Mouse (Mus musculus): ENCODE data around the gene Srms. TPM values are rescaled to one million over a fixed set of nuclear protein-coding genes. Genes with fewer than 3 reads are reported as not detected.

Srms gene
- polyA plus RNA-seq, 1 experiment: not detected

- H3K4me3 ChIP-seq (ENCODE audit: low read depth, low read length): no peak overlapping the region; the same call in 1 of the 2 replicates
- no peak overlapping the region for H3K9ac ChIP-seq (ENCODE audit: low read depth, poor library complexity, severe bottlenecking)
- H3K9me3 ChIP-seq (replicated peaks; ENCODE audit: control insufficient read depth, insufficient read depth, low read length, poor library complexity, severe bottlenecking): no peaks in the 10 kb centered on the region
- no peak overlapping the region for H3K27ac ChIP-seq (ENCODE audit: insufficient read depth, low read length)
- H3K36me3 ChIP-seq (ENCODE audit: control insufficient read depth, insufficient read depth, low read length, poor library complexity, severe bottlenecking): no peaks in the 10 kb centered on the region
- TF ChIP-seq EP300 (IDR thresholded peaks at IDR 0.05; ENCODE audit: insufficient read depth, low read depth, low read length): no peak
- TF ChIP-seq CTCF (IDR thresholded peaks at IDR 0.05; ENCODE audit: low read depth, low read length): no peak
- no peak for TF ChIP-seq POLR2A (IDR thresholded peaks at IDR 0.05; ENCODE audit: insufficient read depth, low read length)
- H3K4me1 ChIP-seq (ENCODE audit: control insufficient read depth, insufficient read depth, low read length): no peaks in the 10 kb centered on the region
- no peaks in the 10 kb centered on the region for H3K27me3 ChIP-seq (ENCODE audit: control insufficient read depth, insufficient read depth, low read length, poor library complexity, severe bottlenecking)
Measured at GRCm38 (mm10) chr2:181157180-181157579, 55.8 kb downstream of the Srms start.

DNA sequence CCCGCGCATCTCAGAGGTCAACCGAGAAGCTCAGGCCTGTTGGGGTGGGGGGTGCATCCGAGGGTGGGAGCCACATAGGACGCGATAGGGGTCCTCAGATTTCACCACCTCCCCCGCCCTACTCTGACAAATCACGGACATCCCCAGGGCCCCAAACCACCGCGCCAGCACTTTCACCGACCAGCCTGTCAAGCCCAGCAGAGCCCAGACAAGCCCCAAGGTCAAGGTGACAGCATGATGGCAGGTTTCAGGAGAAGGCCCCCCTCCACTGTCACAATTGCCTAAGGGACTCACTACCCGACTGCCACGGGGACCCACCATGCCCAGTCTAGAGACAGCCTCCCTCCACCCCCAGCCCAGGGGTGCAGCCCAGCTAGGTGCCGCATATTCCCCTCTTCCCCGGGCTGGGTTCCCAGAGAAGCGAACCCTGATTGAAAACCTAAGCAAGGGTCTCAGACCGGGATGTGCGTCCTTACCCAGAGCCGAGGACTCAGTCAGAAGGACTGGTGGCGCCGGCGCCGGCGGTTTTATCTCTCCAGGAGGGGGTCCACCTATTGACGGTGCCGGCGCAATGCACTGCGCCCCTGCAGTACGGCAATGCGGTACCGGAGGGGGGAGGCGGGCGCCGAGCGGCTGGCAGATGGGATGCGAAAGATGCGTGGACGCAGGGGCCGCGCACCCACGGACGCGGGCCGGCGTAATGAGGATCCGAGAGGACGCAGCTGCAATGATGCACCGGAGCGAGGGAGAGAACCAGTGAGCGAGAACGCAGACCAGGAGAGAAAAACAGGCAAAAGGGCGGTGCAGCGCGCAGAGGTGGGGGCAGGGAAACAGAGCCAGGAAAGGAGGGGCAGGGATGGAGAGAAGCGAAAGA, 56.5 kb downstream of the Srms start, which contains the start of gene Eef1a2:
TSS of gene Eef1a2 (minus strand) at position 767 of the 874 bp plus-strand sequence.
- Histone ChIP-seq H3K27ac (ENCODE audit: insufficient read depth, low read length) (no peak within 1 kb of the TSS), H3K36me3 (ENCODE audit: control insufficient read depth, insufficient read depth, low read length, poor library complexity, severe bottlenecking) (no peaks in the 10 kb centered on the region), H3K9ac (ENCODE audit: low read depth, poor library complexity, severe bottlenecking) (peak within 1 kb of the TSS; percentile 15; the same call in 1 of the 2 replicates), H3K27me3 (ENCODE audit: control insufficient read depth, insufficient read depth, low read length, poor library complexity, severe bottlenecking) (no peaks in the 10 kb centered on the region), H3K4me1 (ENCODE audit: control insufficient read depth, insufficient read depth, low read length) (no peaks in the 10 kb centered on the region), H3K4me3 (ENCODE audit: low read depth, low read length) (peak within 1 kb of the TSS; percentile 71), H3K9me3 (replicated peaks; ENCODE audit: control insufficient read depth, insufficient read depth, low read length, poor library complexity, severe bottlenecking) (no peaks in the 10 kb centered on the region)
- TF ChIP-seq CTCF (IDR thresholded peaks at IDR 0.05; ENCODE audit: low read depth, low read length): no peak
- TF ChIP-seq EP300 (IDR thresholded peaks at IDR 0.05; ENCODE audit: insufficient read depth, low read depth, low read length): no peak
- TF ChIP-seq POLR2A (IDR thresholded peaks at IDR 0.05; ENCODE audit: insufficient read depth, low read length): no peak

DNA sequence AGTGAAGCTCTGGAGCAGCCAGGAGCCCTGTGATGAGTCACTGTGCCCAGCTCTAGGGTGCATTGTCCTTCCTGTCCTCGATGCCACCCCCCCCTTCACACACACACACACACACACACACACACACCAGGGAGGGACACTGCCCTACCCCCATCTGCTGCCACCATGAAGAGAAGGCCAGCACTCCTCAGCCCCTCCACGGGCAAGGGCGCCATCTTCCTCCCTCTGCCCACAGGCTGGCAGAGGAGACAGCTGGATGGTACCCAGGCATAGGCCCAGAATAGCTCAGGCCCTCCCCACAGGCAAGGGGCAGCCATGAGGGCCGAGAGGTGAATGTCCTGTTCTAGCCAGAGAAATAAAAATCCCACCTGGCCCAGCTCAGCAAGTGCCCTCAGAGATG, 57.2 kb downstream of the Srms start:
- H3K9ac ChIP-seq (ENCODE audit: low read depth, poor library complexity, severe bottlenecking): 0 out of 2 replicates have a peak overlapping the region, but pooled peaks have one; percentile 15
- TF ChIP-seq EP300 (IDR thresholded peaks at IDR 0.05; ENCODE audit: insufficient read depth, low read depth, low read length) (no peak), POLR2A (IDR thresholded peaks at IDR 0.05; ENCODE audit: insufficient read depth, low read length) (no peak), CTCF (IDR thresholded peaks at IDR 0.05; ENCODE audit: low read depth, low read length) (no peak)
- no peaks in the 10 kb centered on the region for H3K4me1 ChIP-seq (ENCODE audit: control insufficient read depth, insufficient read depth, low read length)
- no peaks in the 10 kb centered on the region for H3K27me3 ChIP-seq (ENCODE audit: control insufficient read depth, insufficient read depth, low read length, poor library complexity, severe bottlenecking)
- no peak overlapping the region for H3K4me3 ChIP-seq (ENCODE audit: low read depth, low read length)
- no peaks in the 10 kb centered on the region for H3K36me3 ChIP-seq (ENCODE audit: control insufficient read depth, insufficient read depth, low read length, poor library complexity, severe bottlenecking)
- no peaks in the 10 kb centered on the region for H3K9me3 ChIP-seq (replicated peaks; ENCODE audit: control insufficient read depth, insufficient read depth, low read length, poor library complexity, severe bottlenecking)
- no peak overlapping the region for H3K27ac ChIP-seq (ENCODE audit: insufficient read depth, low read length)

Other genes with a start within 250 kb of the Srms start
- gene Arfgap1, start 246.0 kb downstream of the Srms start, polyA plus RNA-seq (2011; ENCODE audit: insufficient read depth, insufficient read length, low read depth, missing spikeins): 36.4 and 37.2 TPM in 2 replicates
- gene Col20a1, start 226.7 kb downstream of the Srms start, polyA plus RNA-seq (2011; ENCODE audit: insufficient read depth, insufficient read length, low read depth, missing spikeins): 0.79 and 1.3 TPM in 2 replicates
- 0.43 and 1.0 TPM in 2 replicates for gene Chrna4, start 169.6 kb downstream of the Srms start, polyA plus RNA-seq (2011; ENCODE audit: insufficient read depth, insufficient read length, low read depth, missing spikeins)
- gene Kcnq2, start 77.9 kb downstream of the Srms start, polyA plus RNA-seq (2011; ENCODE audit: insufficient read depth, insufficient read length, low read depth, missing spikeins): 0.76 and 1.0 TPM in 2 replicates
- 0.43 TPM in 1 of 2 replicates, not detected in the other for gene Eef1a2, start 56.2 kb downstream of the Srms start, polyA plus RNA-seq (2011; ENCODE audit: insufficient read depth, insufficient read length, low read depth, missing spikeins)
- 56.0 and 67.7 TPM in 2 replicates for gene Ppdpf, start 25.9 kb downstream of the Srms start, polyA plus RNA-seq (2011; ENCODE audit: insufficient read depth, insufficient read length, low read depth, missing spikeins)
- not detected in 2 replicates for gene Ptk6, start 10.4 kb downstream of the Srms start, polyA plus RNA-seq (2011; ENCODE audit: insufficient read depth, insufficient read length, low read depth, missing spikeins)
- not detected in 2 replicates for gene Fndc11, start 6.8 kb upstream of the Srms start, polyA plus RNA-seq (2011; ENCODE audit: insufficient read depth, insufficient read length, low read depth, missing spikeins)
- 1.4 and 1.5 TPM in 2 replicates for gene Helz2, start 28.8 kb upstream of the Srms start, polyA plus RNA-seq (2011; ENCODE audit: insufficient read depth, insufficient read length, low read depth, missing spikeins)
- gene Gmeb2, start 74.8 kb upstream of the Srms start, polyA plus RNA-seq (2011; ENCODE audit: insufficient read depth, insufficient read length, low read depth, missing spikeins): 16.4 and 16.7 TPM in 2 replicates
- gene Stmn3, start 101.3 kb upstream of the Srms start, polyA plus RNA-seq (2011; ENCODE audit: insufficient read depth, insufficient read length, low read depth, missing spikeins): 1.2 and 1.8 TPM in 2 replicates
- gene Rtel1, start 106.6 kb upstream of the Srms start, polyA plus RNA-seq (2011; ENCODE audit: insufficient read depth, insufficient read length, low read depth, missing spikeins): 49.0 and 54.2 TPM in 2 replicates
- gene Zgpat, start 151.7 kb upstream of the Srms start, polyA plus RNA-seq (2011; ENCODE audit: insufficient read depth, insufficient read length, low read depth, missing spikeins): 11.5 and 13.5 TPM in 2 replicates
- gene Arfrp1, start 152.2 kb upstream of the Srms start, polyA plus RNA-seq (2011; ENCODE audit: insufficient read depth, insufficient read length, low read depth, missing spikeins): 29.1 and 35.4 TPM in 2 replicates
- gene Lime1, start 166.9 kb upstream of the Srms start, polyA plus RNA-seq (2011; ENCODE audit: insufficient read depth, insufficient read length, low read depth, missing spikeins): 3.9 and 6.3 TPM in 2 replicates
- gene Zbtb46, start 246.2 kb upstream of the Srms start, polyA plus RNA-seq (2011; ENCODE audit: insufficient read depth, insufficient read length, low read depth, missing spikeins): 4.3 and 5.4 TPM in 2 replicates

Measured in ES-Bruce4 (cell line).